Mouse (Mus musculus) midbrain, embryonic 10.5 days (tissue): ENCODE measurements around the gene Dgkb. TPM values are rescaled to one million over a fixed set of nuclear protein-coding genes. Genes with fewer than 3 reads are reported as not detected.

Experiments used
- DNase-seq: peaks from one replicate; pipeline ENCODE4 v3.0.0-alpha.2; 2017; ENCODE audit warnings: low spot score
- H3K27ac ChIP-seq: fragments of 300-500 bp; sonication (generic); replicated peaks from 2 replicates; pipeline ENCODE4 v1.5.1; 2016; ENCODE audit warnings: mild to moderate bottlenecking
- H3K27me3 ChIP-seq: fragments of 300-500 bp; sonication (generic); 2 replicates; pipeline ENCODE4 v1.6.1; 2016; ENCODE audit warnings: low read depth, mild to moderate bottlenecking; ENCODE audit not compliant: poor library complexity, severe bottlenecking
- H3K36me3 ChIP-seq: fragments of 300-500 bp; sonication (generic); 2 replicates; pipeline ENCODE4 v1.6.1; 2016; ENCODE audit warnings: mild to moderate bottlenecking, moderate library complexity
- H3K4me1 ChIP-seq: fragments of 300-500 bp; sonication (generic); 2 replicates; pipeline ENCODE4 v1.6.1; 2016
- H3K4me3 ChIP-seq: fragments of 300-500 bp; sonication (generic); 2 replicates; pipeline ENCODE4 v1.5.1; 2016; ENCODE audit warnings: mild to moderate bottlenecking, moderate library complexity
- H3K9me3 ChIP-seq: fragments of 300-500 bp; sonication (generic); replicated peaks from 2 replicates; pipeline ENCODE4 v1.6.1; 2016; ENCODE audit warnings: mild to moderate bottlenecking
- WGBS: fragments of 180-500 bp; shearing (Covaris S2); methylation state at CpG from one replicate; pipeline ENCODE4 v1.1.7; 2016; 5-methylcytosine and 5-hydroxymethylcytosine counted together
- polyA plus RNA-seq: library from polyadenylated mRNA; unstranded; fragments of >200 nt; fragmentation: Nextera tagmentation; extraction: Ambion mirVana; gene quantifications from 2 replicates; pipeline ENCODE4 v1.2.1, GENCODE M21; 2016

The Dgkb gene
- polyA plus RNA-seq, 1 experiment from 2014 or later: 0.26 TPM

- no peaks in the 10 kb centered on the region for H3K27me3 ChIP-seq
- no peaks in the 10 kb centered on the region for H3K36me3 ChIP-seq
- no peaks in the 10 kb centered on the region for H3K9me3 ChIP-seq
- no peaks in the 10 kb centered on the region for H3K4me1 ChIP-seq
- no peak overlapping the region for H3K4me3 ChIP-seq
- no peak for DNase-seq
- H3K27ac ChIP-seq: no peak overlapping the region
These were observed 772.4 kb downstream of the Dgkb start for GRCm38 (mm10) chr12:38589951-38590350.

GRCm38 (mm10) chr12:38593653-38594052, 776.1 kb downstream of the Dgkb start:
- WGBS: 96% methylated on average over 2 of the region's 2 CpGs
- H3K27ac ChIP-seq: no peak overlapping the region
- no peaks in the 10 kb centered on the region for H3K9me3 ChIP-seq
- H3K4me3 ChIP-seq: no peak overlapping the region
- DNase-seq: no peak
- H3K4me1 ChIP-seq: peaks cover 5% of the 10 kb centered on the region
- no peaks in the 10 kb centered on the region for H3K36me3 ChIP-seq
- no peaks in the 10 kb centered on the region for H3K27me3 ChIP-seq

GRCm38 (mm10) chr12:38594055-38594454, 776.5 kb downstream of the Dgkb start:
- 86% methylated on average over 3 of the region's 3 CpGs for WGBS
- Histone ChIP-seq H3K4me3 (no peak overlapping the region), H3K27ac (no peak overlapping the region), H3K9me3 (no peaks in the 10 kb centered on the region), H3K4me1 (peaks cover 5% of the 10 kb centered on the region), H3K36me3 (no peaks in the 10 kb centered on the region), H3K27me3 (no peaks in the 10 kb centered on the region)
- no peak for DNase-seq

DNA sequence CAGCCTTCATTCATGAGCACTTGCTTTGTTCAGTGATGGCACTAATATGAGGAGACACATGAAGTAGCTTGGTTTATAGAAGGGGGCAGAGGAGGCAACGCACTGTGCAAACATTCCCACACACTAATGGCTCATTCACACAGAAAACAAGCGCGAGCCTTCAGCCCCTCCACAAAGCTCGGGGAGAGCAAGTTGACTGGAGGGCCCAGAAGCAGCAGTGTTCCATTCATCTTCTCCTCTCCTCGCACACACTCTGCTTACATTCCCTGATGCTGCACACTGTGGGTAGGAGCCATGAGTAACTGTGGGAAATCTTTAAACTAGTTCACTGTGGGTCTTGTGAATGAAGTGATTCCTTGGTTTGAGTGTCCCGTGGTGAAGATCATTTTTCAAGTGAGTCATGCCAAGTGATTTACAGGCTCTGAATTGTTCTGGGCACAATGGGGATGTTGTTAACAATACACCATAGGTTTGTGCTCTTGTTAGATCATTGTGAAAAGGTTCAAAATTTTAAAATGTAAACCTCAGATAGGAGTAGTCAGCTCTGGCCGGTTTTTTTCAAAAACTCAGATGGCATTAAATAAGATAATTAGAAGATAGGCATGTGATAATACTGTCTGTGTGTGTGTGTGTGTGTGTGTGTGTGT, 779.0 kb downstream of the Dgkb start:
- Histone ChIP-seq H3K36me3 (no peaks in the 10 kb centered on the region), H3K9me3 (no peaks in the 10 kb centered on the region), H3K27me3 (no peaks in the 10 kb centered on the region), H3K4me3 (no peak overlapping the region), H3K27ac (peak overlapping the region; percentile 28; the same call in 1 of the 2 replicates), H3K4me1 (peaks cover 5% of the 10 kb centered on the region)
- DNase-seq: no peak
- WGBS: 58% methylated on average over 7 of the region's 7 CpGs

- H3K9me3 ChIP-seq: no peaks in the 10 kb centered on the region
- peaks cover 5% of the 10 kb centered on the region for H3K4me1 ChIP-seq
- 48% methylated on average over 2 of the region's 2 CpGs for WGBS
- DNase-seq: no peak
- H3K27ac ChIP-seq: no peak overlapping the region
- no peaks in the 10 kb centered on the region for H3K27me3 ChIP-seq
- H3K36me3 ChIP-seq: no peaks in the 10 kb centered on the region
- no peak overlapping the region for H3K4me3 ChIP-seq
These were observed 780.6 kb downstream of the Dgkb start for GRCm38 (mm10) chr12:38598096-38598495.

- DNase-seq: no peak
- no peaks in the 10 kb centered on the region for H3K27me3 ChIP-seq
- no peaks in the 10 kb centered on the region for H3K36me3 ChIP-seq
- no peak overlapping the region for H3K27ac ChIP-seq
- no peak overlapping the region for H3K4me3 ChIP-seq
- H3K4me1 ChIP-seq: peaks cover 5% of the 10 kb centered on the region
- 87% methylated on average over 3 of the region's 3 CpGs for WGBS
- H3K9me3 ChIP-seq: no peaks in the 10 kb centered on the region
These were observed 782.8 kb downstream of the Dgkb start for GRCm38 (mm10) chr12:38600165-38600845.

DNA sequence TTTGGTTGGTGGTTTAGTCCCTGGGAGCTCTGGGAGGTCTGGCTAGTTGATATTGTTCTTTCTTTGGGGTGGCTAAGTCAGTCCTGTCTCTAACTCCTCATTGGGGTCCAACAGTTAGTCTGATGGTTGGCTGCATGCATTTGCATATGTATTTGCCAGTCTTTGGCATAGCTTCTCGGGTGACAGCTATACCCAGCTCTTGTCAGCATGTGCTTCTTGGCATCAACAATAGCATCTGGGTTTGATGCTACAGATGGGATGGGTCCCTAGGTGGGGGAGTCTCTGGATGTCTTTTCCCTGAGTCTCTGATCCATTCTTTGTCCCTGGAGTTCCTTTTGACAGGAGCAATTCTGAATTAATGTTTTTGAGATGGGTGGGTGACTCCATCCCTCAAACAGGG, 790.6 kb downstream of the Dgkb start:
- Histone ChIP-seq H3K9me3 (no peaks in the 10 kb centered on the region), H3K36me3 (no peaks in the 10 kb centered on the region), H3K27me3 (no peaks in the 10 kb centered on the region), H3K4me1 (no peaks in the 10 kb centered on the region), H3K27ac (no peak overlapping the region), H3K4me3 (no peak overlapping the region)
- no peak for DNase-seq
- WGBS: 92% methylated on average over 1 of the region's 1 CpGs

DNA sequence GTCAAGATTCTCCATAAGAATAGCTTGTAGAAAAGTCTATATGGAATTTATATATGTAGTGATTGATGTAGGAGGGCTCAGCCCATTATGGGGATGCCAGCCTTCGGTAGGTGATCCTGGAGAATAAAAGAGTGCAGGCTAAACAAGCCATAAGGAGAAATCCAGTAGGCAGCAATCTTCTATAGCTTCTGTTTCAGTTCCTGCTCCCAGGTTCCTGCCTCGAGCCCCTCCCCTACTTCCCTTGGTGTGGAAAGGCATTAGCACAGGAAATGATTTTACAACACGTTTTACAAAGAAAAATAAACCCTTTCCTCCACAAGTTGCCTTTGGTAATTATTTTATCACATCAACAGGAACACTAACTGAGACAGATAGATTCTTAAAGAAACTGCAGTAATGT, 850.7 kb downstream of the Dgkb start:
- WGBS: 71% methylated on average over 3 of the region's 3 CpGs
- Histone ChIP-seq H3K27ac (no peak overlapping the region), H3K36me3 (no peaks in the 10 kb centered on the region), H3K4me1 (no peaks in the 10 kb centered on the region), H3K9me3 (no peaks in the 10 kb centered on the region), H3K4me3 (no peak overlapping the region), H3K27me3 (no peaks in the 10 kb centered on the region)
- no peak for DNase-seq
